Mouse (Mus musculus) C2C12 (cell line): ENCODE measurements around the gene Rnf220. TPM values are rescaled to one million over a fixed set of nuclear protein-coding genes. Genes with fewer than 3 reads are reported as not detected.

Experiments
- H3K27me3 ChIP-seq: one replicate; pipeline ENCODE4 v1.6.1; 2011; ENCODE audit not compliant: control insufficient read depth, insufficient read depth, insufficient read length
- H3K36me3 ChIP-seq: one replicate; pipeline ENCODE4 v1.6.1; 2011; ENCODE audit not compliant: control insufficient read depth, insufficient read depth
- H3K4me3 ChIP-seq: one replicate; pipeline ENCODE4 v1.5.1; 2011; ENCODE audit warnings: mild to moderate bottlenecking, control low read depth; ENCODE audit not compliant: poor library complexity, insufficient read depth, severe bottlenecking
- H3K79me2 ChIP-seq: one replicate; pipeline ENCODE4 v1.6.1; 2011; ENCODE audit not compliant: control insufficient read depth, insufficient read depth
- H3K79me3 ChIP-seq: one replicate; pipeline ENCODE4 v1.6.1; 2011; ENCODE audit warnings: low read depth, control low read depth
- H3ac ChIP-seq: one replicate; pipeline ENCODE3; 2011; ENCODE audit warnings: low read depth; ENCODE audit not compliant: control insufficient read depth, insufficient read length
- CEBPB ChIP-seq: IDR thresholded peaks from one replicate; pipeline ENCODE4 v1.6.1; 2011; ENCODE audit warnings: low read depth, mild to moderate bottlenecking, control low read depth, moderate library complexity
- CTCF ChIP-seq: IDR thresholded peaks from one replicate; pipeline ENCODE4 v1.5.1; 2011; ENCODE audit not compliant: control insufficient read depth, insufficient read depth, insufficient read length
- FOSL1 ChIP-seq: IDR thresholded peaks from one replicate; pipeline ENCODE4 v1.8.0; 2011; ENCODE audit warnings: mild to moderate bottlenecking, low read length; ENCODE audit not compliant: poor library complexity, insufficient read depth, severe bottlenecking
- MAX ChIP-seq: IDR thresholded peaks from one replicate; pipeline ENCODE4 v1.6.1; 2011; ENCODE audit warnings: mild to moderate bottlenecking, control low read depth
- MYOD1 ChIP-seq: IDR thresholded peaks from one replicate; pipeline ENCODE4 v1.6.1; 2011; ENCODE audit warnings: low read depth; ENCODE audit not compliant: control insufficient read depth, insufficient read length
- MYOG ChIP-seq: IDR thresholded peaks from one replicate; pipeline ENCODE4 v1.6.1; 2011; ENCODE audit not compliant: control insufficient read depth, insufficient read length; ENCODE audit errors: extremely low read depth
- USF1 ChIP-seq: IDR thresholded peaks from one replicate; pipeline ENCODE4 v1.6.1; 2011; ENCODE audit warnings: low read depth, mild to moderate bottlenecking, control low read depth, moderate library complexity
- polyA plus RNA-seq: library from polyadenylated mRNA; unstranded; fragments of >200 nt; fragmentation: generic; extraction: Trizol; gene quantifications from one replicate; pipeline ENCODE4 v1.2.1, GENCODE M21; 2012; ENCODE audit warnings: missing spikeins

Gene Rnf220
- polyA plus RNA-seq, 1 experiment, result 61.2 TPM

DNA sequence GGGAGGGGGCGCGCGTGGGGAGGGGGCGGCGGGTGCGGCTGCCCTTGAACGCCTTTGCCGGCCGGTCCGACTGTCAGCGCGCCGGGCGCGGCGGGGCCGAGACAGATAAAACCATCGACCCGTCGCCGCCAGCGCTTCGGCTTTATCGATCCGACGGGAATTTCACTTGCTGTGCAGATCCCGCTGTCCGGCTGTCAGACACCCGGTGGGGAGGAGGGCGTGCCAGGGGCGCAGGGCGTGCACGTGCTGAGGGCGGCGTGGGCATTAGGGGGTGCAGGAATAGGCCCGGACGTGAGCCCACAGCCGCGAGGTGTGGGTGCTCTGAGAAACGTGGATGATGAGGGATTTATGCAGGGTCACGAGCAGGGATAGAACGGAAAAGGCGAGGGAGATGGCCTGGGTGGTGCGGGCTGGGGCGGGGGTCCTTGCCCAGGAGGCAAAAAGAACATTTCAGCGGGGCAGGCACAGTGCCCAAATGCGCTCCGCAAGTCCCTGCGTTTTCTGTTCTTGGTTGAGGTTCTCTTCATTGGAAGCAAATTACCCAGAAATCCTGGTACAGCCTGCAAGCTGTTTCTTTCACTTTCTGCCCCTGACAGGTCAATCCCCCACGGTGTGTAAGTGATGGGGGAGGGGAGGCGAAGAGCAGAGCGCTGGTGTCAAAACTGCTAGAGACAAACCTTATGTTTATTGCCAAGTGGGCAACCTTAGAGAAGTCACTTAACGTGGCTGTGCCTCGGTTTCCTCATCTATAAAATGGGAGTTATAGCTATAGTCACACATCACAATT is 192.4 kb downstream of the Rnf220 start:
- Histone ChIP-seq H3K27me3 (peaks cover 63% of the 10 kb centered on the region), H3K36me3 (no peaks in the 10 kb centered on the region), H3ac (peak overlapping the region; percentile 9), H3K79me2 (no peaks in the 10 kb centered on the region), H3K79me3 (no peaks in the 10 kb centered on the region), H3K4me3 (no peak overlapping the region)
- no peak for TF ChIP-seq MYOD1
- no peak for TF ChIP-seq CTCF
- no peak for TF ChIP-seq CEBPB
- TF ChIP-seq USF1, result no peak
- TF ChIP-seq MAX, result no peak
- TF ChIP-seq MYOG, result no peak
- TF ChIP-seq FOSL1, result no peak

- Histone ChIP-seq H3K79me3 (no peaks in the 10 kb centered on the region), H3K79me2 (no peaks in the 10 kb centered on the region), H3ac (no peak overlapping the region), H3K4me3 (no peak overlapping the region), H3K27me3 (peaks cover 67% of the 10 kb centered on the region), H3K36me3 (no peaks in the 10 kb centered on the region)
- TF ChIP-seq FOSL1 (no peak), USF1 (no peak), MAX (no peak), CEBPB (no peak)
Observed at GRCm38 (mm10) chr4:117303581-117304238, 193.1 kb downstream of the Rnf220 start.

- no peak overlapping the region for H3ac ChIP-seq
- no peaks in the 10 kb centered on the region for H3K36me3 ChIP-seq
- H3K4me3 ChIP-seq, result no peak overlapping the region
- TF ChIP-seq MYOG, result no peak
- no peak for TF ChIP-seq MAX
- TF ChIP-seq MYOD1, result no peak
- no peak for TF ChIP-seq CEBPB
- no peak for TF ChIP-seq FOSL1
- no peak for TF ChIP-seq CTCF
- TF ChIP-seq USF1, result no peak
- no peaks in the 10 kb centered on the region for H3K79me3 ChIP-seq
- no peaks in the 10 kb centered on the region for H3K79me2 ChIP-seq
- H3K27me3 ChIP-seq, result peaks cover 72% of the 10 kb centered on the region
Observed at GRCm38 (mm10) chr4:117302027-117302806, 194.6 kb downstream of the Rnf220 start.

- Histone ChIP-seq H3K27me3 (peaks cover 73% of the 10 kb centered on the region), H3K36me3 (no peaks in the 10 kb centered on the region), H3K79me2 (no peaks in the 10 kb centered on the region), H3K79me3 (no peaks in the 10 kb centered on the region), H3ac (no peak overlapping the region), H3K4me3 (no peak overlapping the region)
- no peak for TF ChIP-seq MYOG
- no peak for TF ChIP-seq MAX
- no peak for TF ChIP-seq CEBPB
- TF ChIP-seq CTCF, result no peak
- no peak for TF ChIP-seq MYOD1
- no peak for TF ChIP-seq FOSL1
- TF ChIP-seq USF1, result no peak
Observed at GRCm38 (mm10) chr4:117299921-117300320, 196.9 kb downstream of the Rnf220 start.

- Histone ChIP-seq H3K79me3 (no peaks in the 10 kb centered on the region), H3K4me3 (no peak overlapping the region), H3K27me3 (peaks cover 52% of the 10 kb centered on the region), H3ac (no peak overlapping the region), H3K36me3 (no peaks in the 10 kb centered on the region), H3K79me2 (no peaks in the 10 kb centered on the region)
- no peak for TF ChIP-seq FOSL1
- TF ChIP-seq USF1, result no peak
- no peak for TF ChIP-seq CEBPB
- TF ChIP-seq MYOD1, result no peak
- no peak for TF ChIP-seq MYOG
- TF ChIP-seq CTCF, result no peak
- no peak for TF ChIP-seq MAX
Observed at GRCm38 (mm10) chr4:117297819-117298218, 199.0 kb downstream of the Rnf220 start.
